Mouse (Mus musculus) myocyte (in vitro differentiated cells): ENCODE data around the gene Pold4.

Source experiments
- E2F4 ChIP-seq: IDR thresholded peaks from one replicate; pipeline ENCODE4 v1.6.1; 2011; ENCODE audit warnings: mild to moderate bottlenecking, control low read depth, moderate library complexity; ENCODE audit not compliant: insufficient read depth
- MAX ChIP-seq: IDR thresholded peaks from one replicate; pipeline ENCODE4 v1.6.1; 2011; ENCODE audit warnings: low read depth, mild to moderate bottlenecking, control low read depth
- MYOD1 ChIP-seq, 3 experiments: IDR thresholded peaks; one replicate each; pipeline ENCODE4 v1.6.1; 2011; ENCODE audit warnings: control low read depth in 2 of 3, low read depth in 2 of 3, mild to moderate bottlenecking in 2 of 3, moderate library complexity in 1 of 3; ENCODE audit not compliant: insufficient read length in 2 of 3, control insufficient read depth in 1 of 3
- POLR2A ChIP-seq: IDR thresholded peaks from one replicate; pipeline ENCODE4 v1.6.1; 2011; ENCODE audit warnings: low read depth, mild to moderate bottlenecking, control low read depth, moderate library complexity; ENCODE audit not compliant: insufficient read length
- SRF ChIP-seq: IDR thresholded peaks from one replicate; pipeline ENCODE4 v1.6.1; 2011; ENCODE audit warnings: low read depth; ENCODE audit not compliant: control insufficient read depth, insufficient read length

GRCm38 (mm10) chr19:4231253-4232185, at the start of gene Pold4:
- TF ChIP-seq POLR2A, result peak; percentile 82
- TF ChIP-seq E2F4, result no peak
- TF ChIP-seq SRF, result no peak
- peak in 2 of 3 experiments; percentile 7 to 32 for TF ChIP-seq MYOD1 (IDR thresholded peaks at IDR 0.05; ENCODE audit: control insufficient read depth in 1 of 3, insufficient read length in 2 of 3, low read depth in 2 of 3)
- TF ChIP-seq MAX, result no peak
